Mouse (Mus musculus): ENCODE data around the gene Gm14308. TPM values are rescaled to one million over a fixed set of nuclear protein-coding genes. Genes with fewer than 3 reads are reported as not detected.

Gene Gm14308
- polyA plus RNA-seq (2015; fragmentation: Illumina TruSeq; extraction: RNeasy Lipid Tissue Mini Kit (QIAGEN cat#74804); ENCODE audit: insufficient read depth, low replicate concordance), result 6.7 TPM

DNA sequence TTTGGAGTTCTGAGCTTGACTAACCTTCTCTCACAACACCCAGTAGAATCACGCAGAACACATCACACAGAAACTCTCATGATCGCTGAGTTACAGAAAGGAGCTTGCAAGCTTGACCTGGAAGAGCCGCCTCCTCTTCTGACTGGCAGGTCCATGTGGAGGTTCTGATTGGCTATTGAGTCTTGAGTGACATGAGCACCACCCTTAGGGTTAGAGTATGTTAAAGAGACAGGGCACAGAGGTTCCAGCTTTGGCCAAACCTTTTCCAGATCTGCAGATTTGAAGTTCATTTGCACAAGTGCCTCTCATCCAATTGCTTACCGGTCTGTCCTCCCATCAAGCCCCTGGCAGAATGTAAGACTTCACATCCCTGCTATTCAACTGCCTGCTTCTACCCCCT lies at the start of gene Gm14308:
Gene Gm14308, minus strand, starts transcription at position 101 of the 400 bp plus-strand sequence.

DNA sequence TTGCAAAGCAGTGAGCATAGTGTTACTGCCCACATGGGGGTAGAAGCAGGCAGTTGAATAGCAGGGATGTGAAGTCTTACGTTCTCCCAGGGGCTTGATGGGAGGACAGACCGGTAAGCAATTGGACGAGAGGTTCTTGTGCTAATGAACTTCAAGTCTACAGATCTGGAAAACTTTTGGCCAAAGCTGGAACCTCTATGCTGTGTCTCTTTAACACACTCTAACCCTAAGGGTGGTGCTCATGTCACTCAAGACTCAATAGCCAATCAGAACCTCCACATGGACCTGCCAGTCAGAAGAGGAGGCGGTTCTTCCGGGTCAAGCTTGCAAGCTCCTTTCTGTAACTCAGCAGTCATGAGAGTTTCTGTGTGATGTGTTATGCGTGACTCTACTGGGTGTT lies 34.1 kb upstream of the Gm14308 start, which contains the start of gene Zfp973:
Gene Zfp973, plus strand, starts transcription at position 301 of the 400 bp plus-strand sequence.

Other genes starting within 250 kb of the Gm14308 start
- 5.1 TPM for gene Gm14435, start 212.8 kb downstream of the Gm14308 start, polyA plus RNA-seq (2015; fragmentation: Illumina TruSeq; extraction: RNeasy Lipid Tissue Mini Kit (QIAGEN cat#74804); ENCODE audit: insufficient read depth, low replicate concordance)
- gene Gm14434, start 149.6 kb downstream of the Gm14308 start, polyA plus RNA-seq (2015; fragmentation: Illumina TruSeq; extraction: RNeasy Lipid Tissue Mini Kit (QIAGEN cat#74804); ENCODE audit: insufficient read depth, low replicate concordance), result 1.8 TPM
- gene Zfp967, start 115.3 kb downstream of the Gm14308 start, polyA plus RNA-seq (2015; fragmentation: Illumina TruSeq; extraction: RNeasy Lipid Tissue Mini Kit (QIAGEN cat#74804); ENCODE audit: insufficient read depth, low replicate concordance), result not detected
- gene Zfp973, start 34.2 kb upstream of the Gm14308 start, polyA plus RNA-seq (2015; fragmentation: Illumina TruSeq; extraction: RNeasy Lipid Tissue Mini Kit (QIAGEN cat#74804); ENCODE audit: insufficient read depth, low replicate concordance), result 35.0 TPM
- gene Gm14305, start 72.0 kb upstream of the Gm14308 start, polyA plus RNA-seq (2015; fragmentation: Illumina TruSeq; extraction: RNeasy Lipid Tissue Mini Kit (QIAGEN cat#74804); ENCODE audit: insufficient read depth, low replicate concordance), result 26.7 TPM
- 14.1 TPM for gene Gm14295, start 162.3 kb upstream of the Gm14308 start, polyA plus RNA-seq (2015; fragmentation: Illumina TruSeq; extraction: RNeasy Lipid Tissue Mini Kit (QIAGEN cat#74804); ENCODE audit: insufficient read depth, low replicate concordance)
- gene Gm14408, start 194.8 kb upstream of the Gm14308 start, polyA plus RNA-seq (2015; fragmentation: Illumina TruSeq; extraction: RNeasy Lipid Tissue Mini Kit (QIAGEN cat#74804); ENCODE audit: insufficient read depth, low replicate concordance), result not detected